Mouse (Mus musculus) ES-Bruce4 (cell line): ENCODE measurements at regions not wholly inside any gene's neighbourhood (a gene's known extent, or its start where the extent isn't known, plus 50 kb on each side); places are given as distances from the start of the nearest gene placed in this dataset.

Source experiments
- H3K27ac ChIP-seq: 2 replicates; pipeline ENCODE4 v1.5.1; 2012; ENCODE audit warnings: low read length, inconsistent platforms; ENCODE audit not compliant: insufficient read depth
- H3K27me3 ChIP-seq: 2 replicates; pipeline ENCODE4 v1.6.1; 2012; ENCODE audit warnings: mild to moderate bottlenecking, low read length, inconsistent platforms; ENCODE audit not compliant: control insufficient read depth, poor library complexity, insufficient read depth, severe bottlenecking
- H3K36me3 ChIP-seq: 2 replicates; pipeline ENCODE4 v1.6.1; 2012; ENCODE audit warnings: inconsistent platforms, mild to moderate bottlenecking, low read length, moderate library complexity; ENCODE audit not compliant: control insufficient read depth, poor library complexity, insufficient read depth, severe bottlenecking
- H3K4me1 ChIP-seq: one replicate; pipeline ENCODE4 v1.8.1; 2011; ENCODE audit warnings: low read length; ENCODE audit not compliant: control insufficient read depth, insufficient read depth
- H3K4me3 ChIP-seq: 2 replicates; pipeline ENCODE4 v1.5.1; 2011; ENCODE audit warnings: low read depth, mild to moderate bottlenecking, low read length
- H3K9ac ChIP-seq: 2 replicates; pipeline ENCODE4 v1.6.1; 2012; ENCODE audit warnings: low read depth, mild to moderate bottlenecking, inconsistent platforms; ENCODE audit not compliant: poor library complexity, severe bottlenecking
- H3K9me3 ChIP-seq: replicated peaks from 2 replicates; pipeline ENCODE4 v1.6.1; 2012; ENCODE audit warnings: mild to moderate bottlenecking, low read length, inconsistent platforms; ENCODE audit not compliant: control insufficient read depth, poor library complexity, insufficient read depth, severe bottlenecking
- CTCF ChIP-seq: IDR thresholded peaks from one replicate; pipeline ENCODE4 v1.8.1; 2011; ENCODE audit warnings: low read depth, low read length
- EP300 ChIP-seq: IDR thresholded peaks from 2 replicates; pipeline ENCODE4 v1.6.1; 2011; ENCODE audit warnings: low read depth, low read length; ENCODE audit not compliant: insufficient read depth
- POLR2A ChIP-seq: IDR thresholded peaks from one replicate; pipeline ENCODE4 v1.8.1; 2011; ENCODE audit warnings: low read length; ENCODE audit not compliant: insufficient read depth

- TF ChIP-seq CTCF = no peak
- TF ChIP-seq EP300 = no peak
- no peak for TF ChIP-seq POLR2A
- no peaks in the 10 kb centered on the region for H3K27me3 ChIP-seq
- H3K27ac ChIP-seq = no peak overlapping the region
- H3K9ac ChIP-seq = no peak overlapping the region
- no peak overlapping the region for H3K4me3 ChIP-seq
- no peaks in the 10 kb centered on the region for H3K4me1 ChIP-seq
- no peaks in the 10 kb centered on the region for H3K9me3 ChIP-seq
- no peaks in the 10 kb centered on the region for H3K36me3 ChIP-seq
Observed at GRCm38 (mm10) chr13:71149303-71149696, 307.7 kb upstream of the Adamts16 start.

GRCm38 (mm10) chr13:71148491-71149302, 307.1 kb upstream of the Adamts16 start:
- no peaks in the 10 kb centered on the region for H3K9me3 ChIP-seq
- no peak overlapping the region for H3K9ac ChIP-seq
- TF ChIP-seq CTCF = no peak
- no peak for TF ChIP-seq POLR2A
- no peak for TF ChIP-seq EP300
- H3K36me3 ChIP-seq = no peaks in the 10 kb centered on the region
- no peak overlapping the region for H3K27ac ChIP-seq
- H3K4me3 ChIP-seq = no peak overlapping the region
- H3K27me3 ChIP-seq = no peaks in the 10 kb centered on the region
- no peaks in the 10 kb centered on the region for H3K4me1 ChIP-seq

- no peak for TF ChIP-seq CTCF
- no peak for TF ChIP-seq EP300
- TF ChIP-seq POLR2A = no peak
- no peaks in the 10 kb centered on the region for H3K9me3 ChIP-seq
- H3K27ac ChIP-seq = no peak overlapping the region
- no peaks in the 10 kb centered on the region for H3K4me1 ChIP-seq
- H3K36me3 ChIP-seq = no peaks in the 10 kb centered on the region
- H3K4me3 ChIP-seq = no peak overlapping the region
- H3K9ac ChIP-seq = no peak overlapping the region
- H3K27me3 ChIP-seq = no peaks in the 10 kb centered on the region
Observed at GRCm38 (mm10) chr13:71146859-71147443, 305.3 kb upstream of the Adamts16 start.

GRCm38 (mm10) chr13:71138745-71139312, 297.2 kb upstream of the Adamts16 start:
- no peak overlapping the region for H3K27ac ChIP-seq
- no peaks in the 10 kb centered on the region for H3K4me1 ChIP-seq
- no peak for TF ChIP-seq EP300
- H3K4me3 ChIP-seq = no peak overlapping the region
- H3K9ac ChIP-seq = no peak overlapping the region
- H3K36me3 ChIP-seq = no peaks in the 10 kb centered on the region
- H3K9me3 ChIP-seq = no peaks in the 10 kb centered on the region
- no peaks in the 10 kb centered on the region for H3K27me3 ChIP-seq

GRCm38 (mm10) chr13:71135940-71136632, 294.5 kb upstream of the Adamts16 start:
- H3K27ac ChIP-seq = no peak overlapping the region
- H3K27me3 ChIP-seq = no peaks in the 10 kb centered on the region
- no peak for TF ChIP-seq POLR2A

GRCm38 (mm10) chr13:71121484-71121883, 279.9 kb upstream of the Adamts16 start:
- H3K36me3 ChIP-seq = no peaks in the 10 kb centered on the region
- H3K4me1 ChIP-seq = no peaks in the 10 kb centered on the region
- H3K27ac ChIP-seq = no peak overlapping the region
- H3K4me3 ChIP-seq = no peak overlapping the region
- no peaks in the 10 kb centered on the region for H3K27me3 ChIP-seq
- H3K9me3 ChIP-seq = no peaks in the 10 kb centered on the region
- no peak for TF ChIP-seq CTCF
- TF ChIP-seq POLR2A = no peak
- no peak for TF ChIP-seq EP300
- no peak overlapping the region for H3K9ac ChIP-seq

More at GRCm38 (mm10) chr13:71135940-71136632, 294.5 kb upstream of the Adamts16 start:
- Histone ChIP-seq H3K9me3 (no peaks in the 10 kb centered on the region), H3K36me3 (no peaks in the 10 kb centered on the region), H3K4me1 (no peaks in the 10 kb centered on the region), H3K4me3 (no peak overlapping the region), H3K9ac (no peak overlapping the region)
